Mouse (Mus musculus): ENCODE measurements around the gene Fgd6. TPM values are rescaled to one million over a fixed set of nuclear protein-coding genes. Genes with fewer than 3 reads are reported as not detected.

Gene Fgd6
- polyA plus RNA-seq, 1 experiment from 2014 or later, result 2.2 TPM

DNA sequence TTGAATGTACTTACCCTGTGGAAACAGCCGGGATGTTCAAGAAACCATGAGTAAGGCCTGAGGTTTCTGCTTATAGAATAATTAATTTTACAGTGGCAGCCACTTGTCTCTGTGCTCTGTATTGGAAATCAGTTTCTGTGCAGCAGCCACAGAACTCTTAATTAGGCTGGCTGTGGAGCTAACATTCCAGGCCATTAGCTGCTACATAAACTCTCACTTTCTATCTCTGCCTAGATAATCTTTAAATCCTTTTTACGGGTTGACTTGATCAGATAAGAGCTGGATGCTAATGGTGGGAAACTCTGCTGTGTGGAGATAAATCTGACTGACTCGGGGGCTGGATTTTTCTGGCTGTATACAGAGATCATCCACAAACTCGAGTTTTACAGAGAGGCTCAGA, 147.4 kb downstream of the Fgd6 start:
- Histone ChIP-seq H3K4me3 (ENCODE audit: low read depth, low read length) (no peak overlapping the region), H3K9ac (ENCODE audit: low read depth, low read length) (no peak overlapping the region), H3K36me3 (ENCODE audit: control insufficient read depth, insufficient read depth) (peaks cover 28% of the 10 kb centered on the region), H3K27me3 (replicated peaks; ENCODE audit: control insufficient read depth, insufficient read depth, low read length) (no peaks in the 10 kb centered on the region), H3K4me2 (replicated peaks; ENCODE audit: low read depth) (no peak overlapping the region), H3K9me3 (ENCODE audit: control insufficient read depth) (no peaks in the 10 kb centered on the region), H3K27ac (ENCODE audit: low read depth, low read length) (no peak overlapping the region), H3K4me1 (replicated peaks; ENCODE audit: control insufficient read depth, insufficient read depth, low read length) (no peaks in the 10 kb centered on the region)
- no peak for TF ChIP-seq CTCF (IDR thresholded peaks at IDR 0.05; ENCODE audit: low read depth)
- 49% methylated on average over 4 of the region's 4 CpGs for WGBS
- no peak for ATAC-seq

Other genes with a start within 250 kb of the Fgd6 start
- 0.08 and 0.09 TPM in 2 replicates for gene Usp44, start 204.4 kb upstream of the Fgd6 start, polyA plus RNA-seq (2015; fragmentation: Nextera tagmentation; extraction: Ambion mirVana)
- gene Metap2, start 138.9 kb upstream of the Fgd6 start, polyA plus RNA-seq (2015; fragmentation: Nextera tagmentation; extraction: Ambion mirVana), result 119 and 134 TPM in 2 replicates
- 10.2 and 10.6 TPM in 2 replicates for gene Vezt, start 184 bp upstream of the Fgd6 start, polyA plus RNA-seq (2015; fragmentation: Nextera tagmentation; extraction: Ambion mirVana)
- 3.8 and 4.2 TPM in 2 replicates for gene Nr2c1, start 112.0 kb downstream of the Fgd6 start, polyA plus RNA-seq (2015; fragmentation: Nextera tagmentation; extraction: Ambion mirVana)
- 534 and 563 TPM in 2 replicates for gene Ndufa12, start 162.7 kb downstream of the Fgd6 start, polyA plus RNA-seq (2015; fragmentation: Nextera tagmentation; extraction: Ambion mirVana)

Measured in intestine, postnatal 0 days (tissue).